Mouse (Mus musculus): ENCODE measurements around the gene Phlda1.

DNA sequence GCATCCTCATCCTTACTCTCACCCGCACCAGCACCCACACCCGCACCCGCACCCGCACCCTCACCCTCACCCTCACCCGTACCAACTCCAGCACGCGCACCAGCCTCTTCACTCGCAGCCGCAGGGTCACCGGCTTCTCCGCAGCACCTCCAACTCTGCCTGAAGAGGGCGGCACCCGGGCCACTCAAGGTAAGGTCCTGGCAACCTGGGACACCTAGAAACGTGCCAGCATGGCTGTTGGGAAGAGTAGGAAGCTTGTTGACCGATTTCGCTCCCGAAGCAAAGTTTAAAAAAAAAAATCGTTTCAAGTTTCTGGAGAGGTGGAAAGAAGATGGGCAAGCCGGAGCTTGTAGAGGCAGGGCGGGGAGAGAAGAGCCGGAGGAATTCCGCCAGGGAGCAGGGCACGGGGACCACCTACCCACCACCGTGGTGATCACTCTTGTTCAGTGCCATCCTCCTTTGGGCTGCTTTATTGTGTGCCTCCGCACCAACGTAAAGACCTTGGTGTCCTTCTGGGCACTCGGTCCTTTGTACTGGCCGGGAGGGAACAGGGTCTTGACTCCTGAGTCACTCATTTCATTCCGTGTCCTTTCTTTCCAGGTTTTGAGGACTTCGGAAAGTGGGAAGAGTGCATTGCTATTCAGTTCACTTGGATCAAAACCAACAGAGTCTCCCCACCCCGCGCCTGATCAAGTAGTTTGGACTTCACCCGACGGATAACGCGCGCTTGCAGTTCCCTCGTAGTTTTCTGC, 1.6 kb downstream of the Phlda1 start:
- TF ChIP-seq FLI1 (IDR thresholded peaks at IDR 0.05; ENCODE audit: low read length) (no peak), GATA1 (IDR thresholded peaks at IDR 0.05; ENCODE audit: borderline replicate concordance, low read length) (no peak)
